Mouse (Mus musculus) olfactory bulb, adult 2 months (tissue): ENCODE data around the gene Creb3.

Experiments
- CTCF ChIP-seq: fragments of 200-500 bp; IDR thresholded peaks from 2 replicates; pipeline ENCODE4 v1.5.1; 2012; ENCODE audit warnings: low read depth, mild to moderate bottlenecking, low read length, moderate library complexity; ENCODE audit not compliant: insufficient read depth
- POLR2A ChIP-seq: fragments of 200-500 bp; IDR thresholded peaks from 2 replicates; pipeline ENCODE4 v1.6.1; 2012; ENCODE audit warnings: mild to moderate bottlenecking, low read depth, low read length, moderate library complexity; ENCODE audit not compliant: insufficient read depth

GRCm38 (mm10) chr4:43536031-43536430 lies 26.1 kb upstream of the Creb3 start:
- TF ChIP-seq CTCF: no peak
- no peak for TF ChIP-seq POLR2A
